Mouse (Mus musculus) T-cell, adult 2 months (primary cell): ENCODE data around the gene Phka1.
"Not testable (repeated sequence)": the region's sequence is repeated elsewhere in the genome, so short reads cannot be mapped to it uniquely, and the experiment has no call there.

Experiments
- DNase-seq: peaks from one replicate; pipeline ENCODE4 v3.0.0; 2022; ENCODE audit warnings: low spot score

The Phka1 gene

DNA sequence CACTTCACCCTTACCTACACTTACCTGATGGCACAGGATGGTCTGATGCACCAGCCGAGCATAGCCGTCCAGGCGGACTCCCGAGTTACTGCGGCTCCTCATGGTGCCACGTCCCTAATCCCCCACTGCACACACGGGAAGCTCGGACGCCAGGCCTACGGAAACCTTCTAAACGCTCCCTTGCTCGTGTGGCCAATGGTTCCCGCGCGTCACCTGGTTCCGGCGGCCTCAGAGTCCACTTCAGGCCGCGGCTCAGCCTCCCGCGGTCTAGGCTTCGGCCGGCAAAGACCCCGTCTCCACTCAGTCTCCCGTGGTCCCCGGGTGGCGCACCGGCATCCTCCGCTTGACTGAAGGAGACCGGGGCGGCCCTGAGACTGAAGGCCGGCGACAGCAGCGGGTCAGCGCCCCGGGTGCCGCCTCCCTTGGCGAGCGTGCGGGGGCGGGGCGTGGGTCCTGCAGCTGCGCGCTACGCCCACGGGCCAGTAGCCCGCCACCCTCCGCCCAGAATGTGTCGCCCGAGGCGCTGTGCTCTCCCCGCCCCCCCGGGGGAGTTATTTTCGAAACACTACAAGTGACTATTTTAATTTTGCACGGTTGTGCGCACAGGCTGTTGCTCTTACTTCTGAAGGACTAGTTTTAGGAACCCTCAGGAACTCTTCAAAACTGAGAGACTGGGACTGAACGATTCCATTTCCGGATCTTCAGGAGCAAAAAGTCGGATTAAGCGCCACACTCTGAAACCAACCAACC lies at the start of gene Phka1:
Gene Phka1, minus strand, starts transcription at position 424 of the 750 bp plus-strand sequence.
- DNase-seq, result no peak

DNA sequence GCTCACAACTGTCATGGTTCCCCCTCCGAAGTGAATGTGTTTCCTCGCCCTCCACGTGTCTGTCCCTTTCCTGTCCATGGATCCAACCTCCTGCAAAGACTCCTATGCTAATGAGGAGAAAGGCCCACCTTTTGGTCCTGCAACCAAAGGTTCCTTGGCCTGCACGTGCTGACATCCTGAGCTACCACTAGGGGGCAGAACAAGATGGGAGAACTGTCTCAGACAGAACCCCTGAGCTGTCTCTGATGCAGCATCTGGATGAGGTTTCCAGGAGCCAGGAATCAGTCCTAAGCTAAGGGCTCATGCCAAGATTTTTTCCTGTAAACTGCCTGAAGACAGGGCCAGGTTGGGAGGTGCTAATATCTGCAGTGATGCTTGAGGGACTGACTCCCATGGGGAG lies 45.2 kb upstream of the Phka1 start:
- not testable (repeated sequence) for DNase-seq

DNA sequence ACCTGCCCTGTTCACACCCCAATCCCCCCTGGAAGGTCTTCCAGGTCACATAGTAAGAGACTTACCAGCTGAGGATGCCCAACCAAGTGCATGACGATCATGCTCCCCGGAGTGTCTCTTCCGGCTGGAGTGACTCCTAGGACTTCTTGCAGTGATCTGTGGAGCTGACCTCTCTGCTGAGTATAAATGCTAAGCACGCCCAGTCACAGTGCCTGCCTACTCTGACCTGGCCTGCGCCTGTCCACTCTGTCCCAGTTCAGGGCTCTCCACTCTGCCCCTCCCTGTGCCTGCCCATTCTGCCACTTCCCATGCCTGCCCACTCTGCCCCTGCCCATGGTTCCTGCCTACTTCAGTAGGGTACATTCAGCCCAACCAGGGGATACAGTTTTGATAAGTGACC lies 42.8 kb upstream of the Phka1 start, which contains the start of gene Gm3880:
Gene Gm3880, minus strand, starts transcription at position 101 of the 400 bp plus-strand sequence.
- not testable (repeated sequence) for DNase-seq

DNA sequence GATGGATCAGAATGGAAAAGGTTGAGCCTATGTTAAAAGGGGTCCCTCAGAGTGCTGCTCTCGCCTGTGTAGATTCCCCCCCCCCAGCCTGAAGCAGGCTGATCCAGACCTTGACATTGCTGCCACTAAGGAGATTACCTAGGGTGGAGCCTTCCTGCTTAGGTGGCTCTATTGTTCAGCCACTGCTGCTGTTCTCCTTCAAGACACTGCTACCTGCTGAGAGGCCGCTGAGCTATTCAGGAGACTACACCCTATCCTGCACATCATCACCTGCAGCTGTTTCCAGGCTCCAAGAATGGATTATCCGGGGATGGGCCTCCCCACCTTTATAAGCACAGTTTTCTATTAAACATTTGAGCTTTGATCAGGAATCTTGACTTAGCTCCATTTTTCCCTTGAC lies 40.7 kb upstream of the Phka1 start:
- not testable (repeated sequence) for DNase-seq

DNA sequence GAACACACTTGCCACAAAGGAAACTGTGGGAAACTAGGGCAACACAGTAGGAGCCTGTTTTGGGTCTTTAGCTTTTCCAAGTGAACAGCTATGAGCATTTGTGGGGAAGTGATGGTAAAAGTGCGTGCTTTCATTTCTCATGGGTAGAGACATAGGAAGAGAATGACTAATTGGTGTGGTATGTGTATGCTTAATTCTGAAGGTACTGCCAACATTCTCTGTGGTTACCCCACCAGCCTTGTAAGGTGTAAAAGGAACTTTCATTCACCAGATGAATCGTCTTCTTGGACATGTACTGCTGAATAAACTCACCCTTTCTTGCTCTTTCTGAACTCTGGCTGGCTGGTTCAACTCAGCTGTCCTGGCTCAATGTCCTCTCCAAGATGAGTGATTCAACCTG lies 22.6 kb upstream of the Phka1 start:
- no peak for DNase-seq

DNA sequence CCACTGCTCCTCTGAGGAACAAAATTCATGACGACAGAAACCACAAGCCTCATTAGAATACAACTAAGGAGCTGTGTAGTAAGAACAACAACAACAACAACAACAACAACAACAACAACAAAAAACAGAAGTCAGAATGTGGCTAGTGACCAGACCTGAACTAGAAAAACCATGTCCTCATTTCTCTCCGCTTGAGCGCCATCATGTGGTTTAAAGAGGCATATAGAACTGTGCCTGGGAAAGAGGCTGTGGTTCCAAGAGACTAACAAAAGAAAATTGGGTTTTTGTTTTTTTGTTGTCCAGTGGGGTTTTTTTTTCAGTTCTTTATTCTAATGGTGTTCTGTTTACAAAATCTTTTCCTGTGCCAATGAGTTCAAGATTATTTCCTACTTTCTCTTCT lies 16.7 kb upstream of the Phka1 start:
- no peak for DNase-seq

DNA sequence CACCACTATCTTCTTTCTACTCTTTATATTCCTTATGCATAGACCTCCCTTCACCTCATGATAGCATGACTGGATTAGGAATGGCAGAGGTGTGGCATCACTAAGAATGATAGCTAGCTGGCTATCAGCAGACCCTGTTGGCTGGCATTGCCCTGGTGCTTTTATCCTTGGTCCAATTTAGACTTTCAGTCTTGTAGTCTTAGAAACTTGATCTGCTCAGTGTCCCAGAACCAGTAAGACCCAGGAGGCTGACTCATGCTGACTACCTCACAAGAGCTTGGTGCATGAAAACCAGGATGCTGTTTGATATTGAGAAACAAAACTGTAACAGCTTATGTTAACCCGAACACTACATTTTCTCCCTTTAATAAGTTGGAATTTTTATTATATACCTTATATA lies 1.6 kb upstream of the Phka1 start:
- no peak for DNase-seq

DNA sequence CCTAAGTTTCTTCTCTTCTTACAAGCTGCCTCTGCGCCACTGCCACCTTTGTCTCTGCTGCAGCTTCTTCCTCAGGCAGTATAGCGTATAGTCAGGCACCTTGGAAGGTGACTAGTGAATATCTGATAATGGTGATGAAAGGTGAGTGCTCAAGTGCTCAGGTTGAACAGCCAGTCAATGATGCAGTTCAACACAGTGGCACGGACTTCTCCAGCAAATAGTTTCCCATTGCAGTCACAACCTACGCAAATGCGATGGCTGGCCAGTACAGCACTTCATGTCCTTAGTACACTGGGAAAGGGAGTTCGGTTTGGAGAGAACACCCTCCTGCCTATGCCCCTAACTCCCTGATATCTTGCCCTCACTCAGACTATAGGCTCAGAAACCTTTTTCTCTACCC lies 1.1 kb upstream of the Phka1 start:
- DNase-seq, result no peak

DNA sequence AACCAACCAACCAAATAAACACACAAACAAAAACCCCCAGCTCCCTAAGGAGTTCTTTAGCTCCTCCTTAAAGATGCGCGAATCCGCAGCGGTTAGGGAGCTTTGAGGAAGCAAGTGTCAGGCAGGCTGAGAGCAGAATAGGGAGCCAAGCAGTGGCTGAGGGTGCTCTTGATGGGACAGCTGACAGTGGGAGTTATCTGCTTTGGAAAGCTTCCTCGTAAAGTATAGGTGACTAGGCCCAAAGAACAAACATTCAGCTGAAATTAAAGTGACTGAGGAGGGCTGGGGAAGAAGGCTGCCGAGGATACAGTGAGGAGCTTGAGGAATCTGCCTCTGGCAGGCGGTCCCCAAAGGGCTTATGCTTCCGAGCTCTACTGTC lies 516 bp upstream of the Phka1 start:
- no peak for DNase-seq

DNA sequence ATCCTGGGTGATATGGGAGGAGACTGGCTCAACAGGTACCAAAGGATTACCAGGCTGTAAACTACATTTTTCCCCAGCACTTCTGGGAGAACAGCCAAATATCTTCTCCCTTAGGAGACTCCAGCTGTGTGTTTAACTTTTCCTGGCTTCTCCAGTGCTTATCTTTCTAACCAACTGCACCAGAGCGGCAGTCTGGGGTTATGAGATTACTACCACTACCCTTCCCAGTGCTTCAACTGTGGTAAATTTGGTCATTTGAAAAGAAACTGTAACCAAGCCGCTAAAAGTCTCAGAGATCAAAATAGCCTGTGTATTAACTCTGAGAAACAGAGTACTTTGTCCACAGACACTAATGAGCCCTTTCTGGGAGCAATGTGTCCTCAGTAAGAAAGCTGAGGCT lies 42.8 kb downstream of the Phka1 start:
- no peak for DNase-seq

DNA sequence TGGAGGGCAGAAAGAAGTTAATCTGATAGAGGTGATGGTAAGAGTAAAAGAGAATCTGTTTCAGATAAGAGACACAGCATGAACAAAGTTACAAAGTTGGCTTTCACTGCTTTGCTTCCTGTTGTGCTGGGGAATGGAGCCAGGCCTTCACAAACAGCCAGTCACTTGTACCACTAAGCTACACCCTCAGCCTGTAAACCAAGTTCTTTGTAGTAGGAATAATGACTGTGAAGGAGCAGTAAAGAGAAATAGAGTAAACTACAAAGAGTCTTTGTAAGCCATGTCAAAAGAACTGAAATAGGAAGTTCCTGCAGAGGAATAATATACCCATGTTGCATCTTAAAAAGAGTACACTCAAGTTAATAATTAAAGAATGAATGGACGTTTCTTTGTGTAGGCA lies 55.5 kb downstream of the Phka1 start:
- DNase-seq, result no peak

DNA sequence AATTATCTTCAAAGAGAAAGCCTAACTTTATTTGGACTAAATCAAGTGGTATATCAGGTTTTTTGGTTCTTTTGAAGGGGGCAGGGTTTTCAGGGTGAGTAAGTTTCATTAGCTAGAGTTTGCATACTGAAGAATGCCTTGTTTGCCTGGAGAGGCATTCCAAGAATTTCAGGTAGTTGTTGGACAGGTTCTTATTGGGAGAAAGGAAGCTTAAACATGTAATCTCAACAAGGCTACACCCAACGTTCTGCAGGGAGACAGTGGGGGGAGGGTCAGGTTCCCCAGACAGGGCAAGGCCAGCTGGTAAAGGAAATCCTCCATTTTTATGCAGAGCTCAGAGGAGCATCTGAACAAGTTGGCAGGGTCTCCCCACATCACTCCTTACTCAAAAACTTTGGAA lies 72.9 kb downstream of the Phka1 start:
- no peak for DNase-seq

DNA sequence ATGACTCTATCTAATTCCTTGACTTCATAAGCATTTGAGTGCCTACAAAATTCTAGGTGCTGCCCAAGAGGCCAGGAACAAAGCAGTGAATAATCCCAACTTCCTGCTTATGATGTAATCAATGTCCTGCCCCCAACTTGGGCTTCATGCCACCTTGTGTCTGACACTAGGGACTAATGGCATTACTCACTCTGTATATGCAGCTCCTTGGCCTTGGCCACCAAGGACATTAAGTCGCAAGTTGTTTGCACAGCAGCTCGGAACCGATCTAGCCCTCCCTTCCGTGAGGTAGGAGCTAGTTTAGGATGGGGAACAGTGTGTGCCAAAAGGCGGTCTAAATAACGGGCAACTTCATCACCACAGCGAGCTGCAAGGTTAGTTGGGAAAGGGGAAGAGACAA lies 87.1 kb downstream of the Phka1 start:
- no peak for DNase-seq

DNA sequence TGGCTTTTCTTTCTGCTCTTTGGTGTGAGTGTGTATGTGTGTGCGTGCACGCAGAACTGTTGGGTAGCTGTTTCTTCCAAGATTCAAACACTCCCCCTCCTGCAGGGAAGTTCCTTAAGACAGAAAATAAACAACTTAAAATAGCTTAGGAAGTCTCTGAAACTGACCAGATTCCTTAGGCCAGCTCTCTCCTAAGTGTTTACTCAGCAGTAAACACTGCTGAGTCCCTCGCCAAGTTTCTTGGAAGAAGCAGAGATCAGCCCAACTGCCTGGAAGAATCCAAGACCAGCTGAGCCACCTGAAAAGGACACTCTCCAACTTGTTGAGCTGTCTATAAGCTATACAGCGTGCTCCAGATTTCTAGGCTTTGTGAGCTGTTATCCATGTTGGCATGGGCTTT lies 134.8 kb downstream of the Phka1 start:
- DNase-seq, result no peak

DNA sequence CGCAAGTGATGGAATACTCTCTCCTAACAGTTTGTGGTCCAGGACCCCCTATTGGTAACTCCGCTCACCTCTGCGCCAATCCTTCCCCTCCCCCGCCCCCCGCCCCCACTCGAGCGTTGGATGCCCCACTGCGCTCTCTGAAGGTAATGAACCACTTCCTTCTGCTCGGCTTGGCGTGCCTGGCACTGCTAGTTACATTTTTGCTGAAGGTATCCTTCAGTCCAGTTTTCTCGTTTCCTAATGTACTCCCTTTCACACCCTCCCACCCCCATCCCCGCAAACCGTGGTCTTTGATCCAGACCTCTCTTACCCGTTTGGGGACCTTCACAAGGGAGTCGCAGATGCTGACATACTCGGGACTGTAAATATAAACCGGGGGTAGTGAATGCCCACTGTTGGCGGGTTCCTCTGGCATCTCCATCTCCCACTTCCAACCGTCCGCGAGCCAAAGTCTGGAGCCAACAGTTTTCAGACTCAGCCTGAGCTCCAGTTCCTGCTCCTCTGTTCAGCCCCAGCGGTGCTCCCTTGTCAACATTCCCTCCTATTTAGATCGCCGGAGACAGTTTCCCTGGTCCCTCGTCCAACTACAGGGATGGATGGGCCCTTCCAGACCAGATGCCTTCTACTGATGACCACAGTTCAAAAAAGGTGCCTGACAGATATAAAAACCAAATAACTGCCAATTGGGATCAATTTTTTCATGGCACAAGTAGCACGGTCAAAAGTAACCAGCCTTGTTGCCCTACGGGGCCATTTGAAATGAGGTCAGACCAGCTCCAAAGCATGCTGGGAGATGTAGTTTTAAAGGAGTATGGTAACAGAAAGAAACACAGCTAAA lies 139.2 kb downstream of the Phka1 start, which contains the start of gene Hdac8:
Gene Hdac8, minus strand, starts transcription at position 716 of the 838 bp plus-strand sequence.
- peak; percentile 53 for DNase-seq

DNA sequence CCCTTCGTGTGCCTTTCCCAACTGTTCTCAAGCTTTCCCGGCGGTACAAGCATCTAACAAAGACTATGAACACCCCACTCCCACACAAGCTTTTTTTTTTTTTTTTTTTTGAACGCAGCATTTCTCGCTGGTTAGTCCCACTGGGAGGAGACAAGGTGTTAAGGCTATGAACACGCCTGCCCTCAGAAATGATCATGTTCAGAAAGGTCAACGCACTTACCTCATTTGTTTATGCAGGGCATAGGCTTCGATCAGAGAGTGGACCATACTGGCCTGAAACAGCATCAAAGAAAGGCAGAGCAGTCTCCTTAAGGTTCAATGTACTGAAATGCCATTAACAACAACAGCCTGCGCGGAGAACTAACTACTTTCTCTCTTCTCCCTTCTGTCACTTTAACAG lies 139.9 kb downstream of the Phka1 start:
- no peak for DNase-seq

DNA sequence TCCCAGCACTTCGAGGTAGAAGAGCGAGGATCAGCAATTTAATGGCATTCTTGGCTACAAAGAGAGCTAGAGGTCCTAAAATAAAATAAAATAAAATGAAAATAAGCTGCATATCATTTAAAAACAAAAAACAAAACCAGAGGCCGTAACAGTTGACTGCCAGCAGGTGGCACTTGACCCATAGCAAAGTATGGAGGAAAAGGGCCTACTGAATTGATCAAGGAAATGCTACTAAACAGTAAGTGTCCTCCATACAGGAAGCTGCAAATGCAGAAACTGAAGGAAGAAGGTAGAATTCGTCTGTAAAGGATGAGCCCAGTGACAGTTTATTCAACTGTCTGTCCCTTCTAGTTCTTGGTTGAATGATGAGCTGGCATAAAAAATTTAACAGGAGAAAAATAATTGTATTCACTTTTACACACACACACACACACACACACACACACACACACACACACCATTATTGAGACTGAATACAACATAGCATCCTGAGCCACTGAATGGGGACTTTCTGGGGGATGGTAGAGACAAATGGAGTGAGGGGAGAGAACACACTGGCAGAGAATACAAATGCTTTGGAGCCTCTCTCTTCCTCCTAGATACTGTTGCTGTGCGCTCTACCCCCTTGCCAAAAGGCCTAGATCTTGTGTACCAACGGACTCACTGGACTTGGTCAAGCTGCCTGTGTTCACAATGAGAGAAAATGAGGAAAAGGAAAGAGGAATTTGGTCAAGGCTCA lies 149.9 kb downstream of the Phka1 start:
- DNase-seq, result peak; percentile 16

DNA sequence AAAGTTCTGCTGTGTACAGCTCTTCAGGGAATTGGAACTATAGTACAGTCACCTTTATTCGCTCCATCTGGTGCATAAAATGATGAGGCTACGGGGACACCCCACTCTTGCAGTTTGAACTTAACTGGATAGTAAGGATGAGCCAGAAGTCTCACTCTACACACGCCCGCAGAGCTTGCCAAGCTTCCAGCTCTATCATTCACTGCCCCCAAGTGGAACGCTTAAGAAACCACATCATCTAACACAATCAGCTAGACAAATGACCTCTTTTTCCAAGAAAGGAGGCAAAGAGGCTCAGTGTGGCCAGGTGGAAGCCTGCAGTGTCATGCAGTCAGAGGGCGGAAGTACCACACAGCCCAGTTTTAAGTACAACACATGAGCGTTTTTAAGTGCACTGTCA lies 158.5 kb downstream of the Phka1 start:
- DNase-seq, result no peak

DNA sequence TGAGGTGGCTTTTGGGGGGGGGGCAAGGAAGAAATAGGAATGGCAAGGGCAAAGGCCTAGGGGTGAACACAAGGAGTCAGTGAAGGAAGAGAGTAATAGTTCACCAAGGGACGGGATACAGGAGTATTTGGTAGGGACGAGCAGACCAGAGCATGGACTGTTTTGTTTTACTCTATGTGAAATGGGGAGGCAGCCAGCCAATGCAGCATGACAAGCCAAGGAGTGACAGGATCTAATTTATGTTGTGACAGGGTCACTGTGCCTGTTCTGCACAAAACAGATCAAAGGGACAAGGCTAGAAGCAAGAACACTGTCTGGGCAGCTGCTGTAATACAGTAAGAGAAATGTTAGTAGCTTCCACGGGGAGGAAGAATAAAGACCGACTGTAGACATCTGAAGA lies 164.4 kb downstream of the Phka1 start:
- DNase-seq, result no peak

DNA sequence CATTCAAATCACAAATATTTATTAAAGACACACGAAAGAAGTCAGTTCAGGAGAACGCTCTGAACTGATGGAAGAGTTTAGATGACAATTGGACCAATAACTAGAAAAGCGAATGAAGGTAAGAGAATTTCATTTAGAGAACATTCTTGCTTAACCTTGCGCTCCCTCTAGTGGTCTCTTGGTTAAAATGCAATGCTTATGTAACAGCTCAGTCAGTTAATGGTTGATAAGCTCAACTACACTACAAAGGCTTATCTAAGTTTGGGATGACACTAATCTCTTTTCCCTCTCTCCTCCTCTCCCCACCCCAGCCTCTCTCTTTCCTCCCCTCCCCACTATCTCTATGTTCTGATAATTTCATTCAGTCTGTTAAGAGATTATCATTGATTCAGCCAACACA lies 165.1 kb downstream of the Phka1 start:
- DNase-seq, result no peak

DNA sequence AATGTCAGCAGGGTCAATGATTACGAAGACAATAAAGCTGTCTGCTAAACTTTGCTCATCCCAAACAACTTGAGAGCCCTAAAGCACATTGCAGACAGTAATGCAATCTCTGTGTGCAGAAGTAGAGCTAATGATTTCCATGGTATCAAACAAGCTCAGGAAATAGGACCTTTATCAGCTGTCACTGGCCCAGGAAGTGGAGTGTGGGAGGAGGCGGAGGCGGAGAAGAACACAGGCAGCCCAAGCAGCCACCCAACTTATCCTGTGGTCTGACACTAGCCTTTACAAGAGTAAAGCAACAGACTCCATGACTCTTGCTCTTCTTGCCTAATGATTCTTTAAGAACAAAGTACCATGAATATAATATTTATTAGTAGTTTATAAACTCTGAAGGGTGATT lies 165.6 kb downstream of the Phka1 start:
- DNase-seq, result no peak

DNA sequence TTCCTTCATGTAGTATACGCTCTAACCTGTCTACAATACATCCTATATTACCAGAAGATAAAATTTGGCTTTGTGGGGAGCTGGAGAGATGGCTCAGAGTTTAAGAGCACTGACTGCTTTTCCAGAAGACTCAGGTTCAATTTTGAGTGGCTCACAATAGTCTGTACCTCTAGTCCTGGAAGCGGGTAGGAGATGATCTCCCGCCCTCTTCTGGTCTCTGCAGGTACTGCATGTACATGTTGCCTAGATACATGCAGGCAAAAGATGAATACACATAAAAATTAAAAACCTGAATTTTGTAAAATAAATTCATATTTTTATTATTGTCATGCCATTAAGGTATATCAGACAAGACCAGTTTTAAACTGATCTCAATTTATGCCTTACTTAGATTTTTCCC lies 167.3 kb downstream of the Phka1 start:
- DNase-seq, result peak; percentile 37

DNA sequence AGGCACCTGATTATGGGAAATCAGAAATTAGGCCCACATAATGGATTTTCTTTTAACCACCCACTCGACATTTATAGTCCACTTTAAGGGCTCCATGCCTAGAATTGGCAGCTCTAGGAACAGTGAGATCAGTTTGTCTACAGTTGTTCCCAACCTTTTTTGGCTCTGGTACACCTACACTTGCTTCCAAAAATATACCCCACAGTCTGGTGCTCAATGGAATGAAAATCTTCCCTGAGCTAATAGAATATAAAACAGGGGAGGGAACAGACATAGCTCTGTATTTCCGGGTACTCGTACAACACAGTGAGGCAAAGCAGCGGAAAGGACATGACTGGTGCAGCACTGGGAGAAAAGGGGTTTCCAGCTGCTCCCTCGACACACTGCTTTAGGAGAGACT lies 168.5 kb downstream of the Phka1 start:
- no peak for DNase-seq
